9 mouse cellular contexts compared by ENCODE assay signal in the genomic region with DNA sequence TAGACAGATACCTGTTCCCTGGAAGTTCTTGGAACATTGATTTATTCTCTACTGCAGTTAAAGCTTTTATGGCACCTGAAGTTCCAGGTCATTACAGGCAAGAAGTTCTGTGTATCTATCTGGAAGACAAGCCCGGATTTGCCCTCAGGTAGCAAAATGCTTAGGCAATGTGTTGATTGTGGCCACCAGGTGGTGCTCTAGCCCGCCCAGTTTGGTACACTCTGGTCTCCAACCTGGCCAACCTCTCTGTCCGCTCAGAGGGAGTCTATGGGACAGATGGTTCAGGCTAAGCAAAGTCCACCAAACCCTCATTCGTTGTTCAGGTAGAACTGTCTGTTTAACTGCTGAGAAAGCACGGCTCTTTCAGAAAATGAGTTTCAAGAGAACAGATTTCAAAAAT. TPM values are rescaled to one million over a fixed set of nuclear protein-coding genes. Genes with fewer than 3 reads are reported as not detected.
DNase-seq lines count a peak whose midpoint lies in the region; ATAC-seq lines count a peak whose summit lies in the region.
"Had no signal": no experiment of that assay in that cellular context is flagged by ENCODE, and none has a peak within 500 bp of the region (broad histone marks: within the 10 kb centered on the region; RNA-seq: fewer than 3 reads in every experiment).

No protein-coding gene starts in this region.

- no peak overlapping the region for H3K27ac ChIP-seq in midbrain, embryonic 11.5 days (ENCODE audit: low read depth, low read length)
- no peak overlapping the region for H3K27ac ChIP-seq in midbrain, embryonic 16.5 days (ENCODE audit: low read length)

- no peaks in the 10 kb centered on the region for H3K4me1 ChIP-seq in midbrain, embryonic 11.5 days (ENCODE audit: control insufficient read depth, insufficient read depth, low read length)
- no peaks in the 10 kb centered on the region for H3K4me1 ChIP-seq in midbrain, embryonic 16.5 days (ENCODE audit: control insufficient read depth, insufficient read depth, low read length)

- H3K9me3 ChIP-seq in midbrain, embryonic 11.5 days (ENCODE audit: control insufficient read depth, low read length) = no peaks in the 10 kb centered on the region
- H3K9me3 ChIP-seq in midbrain, embryonic 16.5 days (replicated peaks; ENCODE audit: control insufficient read depth, low read length, poor library complexity, severe bottlenecking) = no peaks in the 10 kb centered on the region

- no peak overlapping the region for H3K4me2 ChIP-seq in midbrain, embryonic 11.5 days
- no peak overlapping the region for H3K4me2 ChIP-seq in midbrain, embryonic 16.5 days (ENCODE audit: low read length)

- DNase-seq in midbrain, embryonic 11.5 days (ENCODE audit: low spot score, missing footprints) = peak; percentile 96
- DNase-seq in cerebellum, adult 9-11 months = peak; percentile 85
- DNase-seq in frontal cortex, adult 2 months (ENCODE audit: extremely low spot score in 1 of 2, low spot score in 1 of 2) = peak; percentile 32 to 87
- peak; percentile 70 for DNase-seq in induced T-regulatory cell, adult 2 months (ENCODE audit: low read depth)
- DNase-seq in left cerebral cortex, postnatal 10 days (ENCODE audit: extremely low spot score in 1 of 2, low spot score in 2 of 2) = peak; percentile 31 to 74
- peak; percentile 79 for DNase-seq in splenic B cell, adult 2 months (ENCODE audit: low read depth, low spot score)

- H3K36me3 ChIP-seq in midbrain, embryonic 11.5 days (ENCODE audit: control insufficient read depth, insufficient read depth, low read length) = no peaks in the 10 kb centered on the region
- H3K36me3 ChIP-seq in midbrain, embryonic 16.5 days (ENCODE audit: control insufficient read depth, insufficient read depth, low read length) = no peaks in the 10 kb centered on the region
- no peaks in the 10 kb centered on the region for H3K36me3 ChIP-seq in splenic B cell, adult 2 months (ENCODE audit: control insufficient read depth, insufficient read depth, low read length, poor library complexity, severe bottlenecking)

- H3K27me3 ChIP-seq in midbrain, embryonic 11.5 days (ENCODE audit: control insufficient read depth, insufficient read depth, low read length) = no peaks in the 10 kb centered on the region
- no peaks in the 10 kb centered on the region for H3K27me3 ChIP-seq in midbrain, embryonic 16.5 days (ENCODE audit: control insufficient read depth, insufficient read depth, low read depth, low read length)
- H3K27me3 ChIP-seq in splenic B cell, adult 2 months (ENCODE audit: control insufficient read depth, insufficient read depth, low read length, poor library complexity, severe bottlenecking) = no peaks in the 10 kb centered on the region

- ATAC-seq in midbrain, embryonic 11.5 days (ENCODE audit: low FRiP score) = 0 out of 2 replicates have a peak, but pooled peaks have one; percentile 40
- no peak for ATAC-seq in midbrain, embryonic 16.5 days
- peak; percentile 83 for ATAC-seq in monocyte, adult 5-6 weeks (replicated peaks; ENCODE audit: insufficient number of reproducible peaks, low FRiP score, low TSS enrichment, poor library complexity, severe bottlenecking)

- intact Hi-C loops in left cerebral cortex, postnatal 10 days (cut with DNase I) = loop anchor here (5.0 kb wide), 1 partner anchor 505 kb away; no protein-coding TSS in a partner anchor

- no peak overlapping the region for H3K9ac ChIP-seq in midbrain, embryonic 11.5 days (ENCODE audit: low read length)
- no peak overlapping the region for H3K9ac ChIP-seq in midbrain, embryonic 16.5 days (ENCODE audit: low read depth, low read length)

- no peak overlapping the region for H3K4me3 ChIP-seq in midbrain, embryonic 11.5 days (ENCODE audit: low read depth, low read length)
- H3K4me3 ChIP-seq in midbrain, embryonic 16.5 days (ENCODE audit: low read depth, low read length) = no peak overlapping the region
- H3K4me3 ChIP-seq: myocyte had no signal

- 36% methylated on average over 5 of the region's 5 CpGs for WGBS in midbrain, embryonic 11.5 days
- WGBS in midbrain, embryonic 16.5 days = 28% methylated on average over 5 of the region's 5 CpGs

RNA-seq across cellular contexts. Expression of gene Tra2b, which starts 36.8 kb away (rescaled TPM):
- polyA plus RNA-seq in midbrain, embryonic 11.5 days (2014; fragmentation: Nextera tagmentation; extraction: Ambion mirVana) = 473 and 513 TPM in 2 replicates
- polyA plus RNA-seq in midbrain, embryonic 16.5 days (2015; fragmentation: Nextera tagmentation; extraction: Ambion mirVana) = 240 and 274 TPM in 2 replicates
- polyA plus RNA-seq in frontal cortex, adult 2 months (2012; rRNA removed) = 75.1 and 86.6 TPM in 2 replicates
- total RNA-seq in left cerebral cortex, postnatal 10 days (2021) = 10 to 100 TPM; 87.1 to 92.8 TPM
- total RNA-seq in monocyte, adult 5-6 weeks (2017) = 625 to 777 TPM (median 669 TPM) in 3 replicates
